Mouse (Mus musculus) brain, adult 2 months (tissue): ENCODE measurements around the gene Paics.
"Not testable (repeated sequence)": the region's sequence is repeated elsewhere in the genome, so short reads cannot be mapped to it uniquely, and the experiment has no call there.

ENCODE experiments used
- DNase-seq: peaks from one replicate; pipeline ENCODE4 v3.0.0; 2011; ENCODE audit warnings: low read depth, low spot score

Gene Paics

DNA sequence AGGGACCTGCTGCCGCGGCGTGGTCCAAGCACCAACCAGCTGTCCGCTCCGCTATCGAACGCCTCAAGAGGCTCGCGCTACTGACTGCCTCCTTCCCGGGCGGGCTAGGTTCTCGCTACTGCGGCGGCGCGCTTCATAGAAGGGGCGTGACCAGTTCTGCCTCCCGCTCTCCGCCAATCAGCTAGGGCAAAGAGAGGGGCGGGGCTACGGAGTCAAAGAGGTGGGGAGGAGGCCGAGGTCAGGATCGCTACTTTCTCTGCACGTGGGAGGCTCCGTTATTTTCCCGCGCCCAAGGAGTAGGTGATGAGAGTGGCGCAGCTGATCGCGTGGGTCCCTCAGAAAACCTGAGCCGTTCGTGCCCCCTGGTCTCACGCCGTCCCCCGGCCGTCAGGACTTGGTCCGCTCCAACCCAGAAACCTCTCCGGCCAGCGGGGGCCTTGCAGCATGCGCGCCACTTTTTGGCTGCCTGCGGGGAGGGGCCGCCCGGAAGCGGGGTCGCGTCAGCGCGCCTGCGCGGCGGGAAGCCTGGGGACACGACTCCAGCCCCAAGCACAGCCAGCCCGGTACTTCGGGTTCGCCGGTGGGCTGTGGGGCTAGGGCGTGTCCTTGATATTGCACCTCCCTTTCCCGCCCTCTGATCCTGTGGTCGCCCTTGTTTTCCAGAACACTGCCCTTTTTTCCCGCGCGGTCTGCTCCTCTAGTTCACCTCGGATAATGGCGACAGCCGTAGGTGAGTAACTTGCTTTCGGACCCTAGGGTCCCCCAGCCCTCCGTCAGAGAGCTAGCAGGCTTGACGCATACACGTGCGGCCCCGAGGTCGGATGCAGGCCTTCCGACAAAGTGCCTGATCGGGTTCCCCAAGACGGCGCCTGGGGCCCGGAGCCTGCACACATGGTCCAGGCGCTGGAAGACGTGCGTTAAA lies at the start of gene Paics, which contains the start of gene Ppat:
TSS of gene Paics (plus strand) at position 202 of the 922 bp plus-strand sequence.
TSS of gene Ppat (minus strand) at position 473 of the 922 bp plus-strand sequence.
- DNase-seq: peak; percentile 99

DNA sequence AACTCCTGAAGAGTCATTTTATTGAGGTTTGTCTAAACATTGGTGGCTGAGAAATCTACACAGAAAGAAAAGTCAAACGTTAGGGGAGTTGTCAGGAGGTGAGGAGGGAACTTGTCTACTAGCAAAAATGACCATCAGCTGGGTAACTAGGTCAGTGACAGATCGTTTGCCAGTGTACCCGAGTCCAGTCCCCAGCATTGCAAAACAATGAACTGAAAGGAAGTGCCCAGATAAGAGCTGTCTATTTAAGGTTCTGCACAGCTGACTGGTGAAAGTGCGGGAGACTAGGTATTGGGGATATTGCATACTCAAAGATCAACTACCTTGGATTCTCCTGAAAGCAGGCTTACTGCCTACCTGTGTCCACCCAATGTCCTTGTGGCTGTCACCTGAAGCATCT lies 49.0 kb upstream of the Paics start:
- no peak for DNase-seq

DNA sequence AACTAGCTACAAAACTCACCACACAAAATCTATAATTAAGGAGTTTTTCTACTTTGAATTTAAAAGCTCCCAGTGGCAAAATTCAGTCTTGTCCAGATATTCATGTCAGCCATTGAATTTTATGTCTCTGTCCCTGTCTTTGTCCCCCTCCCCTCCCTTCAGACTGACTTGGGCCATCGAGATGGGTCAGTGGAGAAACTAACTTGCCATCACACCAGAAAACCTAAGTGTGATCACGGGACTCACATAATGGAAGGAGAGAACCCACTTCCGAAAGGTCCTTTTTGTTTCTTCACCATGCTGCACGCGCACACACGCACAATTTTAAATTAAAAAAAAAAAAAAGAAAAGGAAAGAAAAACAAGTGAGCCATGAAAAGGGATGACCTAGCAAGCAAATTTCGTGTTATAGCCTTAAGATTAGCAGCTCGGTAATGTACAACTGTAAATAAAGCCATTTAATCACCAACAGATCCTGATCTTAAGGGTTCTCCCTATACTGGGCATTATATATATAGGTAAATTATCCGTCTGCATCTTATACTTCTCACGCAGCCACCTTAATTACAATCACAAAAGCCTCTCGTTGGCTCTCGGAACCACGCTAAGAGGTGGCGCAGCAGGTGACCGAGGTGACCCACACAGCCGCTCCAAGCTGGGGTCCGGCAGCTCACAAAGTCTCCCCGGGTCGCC lies 46.2 kb upstream of the Paics start:
- no peak for DNase-seq

- peak; percentile 98 for DNase-seq
Measured at GRCm38 (mm10) chr5:76905405-76906154, 45.5 kb upstream of the Paics start, which contains the start of gene Aasdh. Gene Aasdh (minus strand): TSS chr5:76905514.

DNA sequence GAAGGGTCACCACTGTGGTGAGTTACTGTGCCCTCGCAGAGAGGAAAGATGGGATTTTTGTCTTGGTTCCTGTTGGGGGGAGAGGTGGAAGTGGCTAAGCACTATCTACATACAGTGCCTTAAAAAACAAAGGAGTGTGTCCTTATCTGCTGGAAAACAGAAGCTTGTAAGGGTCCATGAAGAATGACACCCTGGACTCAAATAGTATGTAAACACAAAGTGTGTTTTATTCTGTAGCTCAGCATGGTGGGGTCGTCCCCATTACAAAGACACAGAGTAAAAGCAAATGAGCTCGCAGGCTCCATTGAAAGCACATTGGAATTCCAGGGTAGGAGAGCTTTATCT lies 45.0 kb upstream of the Paics start:
- no peak for DNase-seq

GRCm38 (mm10) chr5:76910807-76911206 lies 40.3 kb upstream of the Paics start:
- no peak for DNase-seq

GRCm38 (mm10) chr5:76912522-76912921 lies 38.6 kb upstream of the Paics start:
- DNase-seq: not testable (repeated sequence)

DNA sequence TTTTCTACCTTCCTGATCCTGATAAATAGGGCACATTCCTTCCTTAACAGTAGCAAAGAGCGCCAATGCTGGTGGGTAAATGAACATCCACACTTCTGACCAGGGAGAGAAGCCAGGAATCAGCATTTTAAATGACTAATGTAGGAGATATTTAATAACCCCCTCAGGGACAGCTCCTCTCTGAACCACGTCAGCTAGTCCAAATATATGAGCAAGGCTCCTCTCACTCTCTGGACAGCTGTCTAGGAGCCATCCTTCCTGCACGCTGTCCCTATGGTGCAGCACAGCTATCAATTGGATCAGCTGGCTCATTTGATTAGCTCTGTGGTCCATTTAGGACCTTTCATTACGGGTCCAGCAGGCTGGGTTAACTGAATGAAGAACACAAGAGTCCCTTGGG lies 28.3 kb upstream of the Paics start:
- DNase-seq: no peak

DNA sequence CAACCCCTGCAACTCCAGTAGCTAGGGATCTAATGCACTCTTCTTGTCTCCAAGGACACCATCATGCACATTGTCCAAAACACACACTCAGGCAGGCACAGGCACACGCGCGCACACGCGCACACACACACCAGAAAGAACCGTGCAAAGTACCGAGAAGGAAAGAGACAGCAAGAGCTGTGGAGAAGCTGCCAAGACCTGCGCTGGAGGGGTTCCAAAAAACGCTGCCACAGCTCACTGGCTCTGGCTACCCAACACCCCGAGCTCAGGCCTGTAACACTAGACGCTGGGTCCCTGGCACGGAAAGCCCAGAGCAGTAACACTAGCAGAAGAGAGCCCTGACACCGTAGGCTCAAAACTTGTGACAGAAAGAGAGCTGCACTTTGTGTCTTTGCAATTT lies 27.7 kb upstream of the Paics start:
- peak; percentile 74 for DNase-seq

GRCm38 (mm10) chr5:76924296-76924695 lies 26.8 kb upstream of the Paics start:
- no peak for DNase-seq

DNA sequence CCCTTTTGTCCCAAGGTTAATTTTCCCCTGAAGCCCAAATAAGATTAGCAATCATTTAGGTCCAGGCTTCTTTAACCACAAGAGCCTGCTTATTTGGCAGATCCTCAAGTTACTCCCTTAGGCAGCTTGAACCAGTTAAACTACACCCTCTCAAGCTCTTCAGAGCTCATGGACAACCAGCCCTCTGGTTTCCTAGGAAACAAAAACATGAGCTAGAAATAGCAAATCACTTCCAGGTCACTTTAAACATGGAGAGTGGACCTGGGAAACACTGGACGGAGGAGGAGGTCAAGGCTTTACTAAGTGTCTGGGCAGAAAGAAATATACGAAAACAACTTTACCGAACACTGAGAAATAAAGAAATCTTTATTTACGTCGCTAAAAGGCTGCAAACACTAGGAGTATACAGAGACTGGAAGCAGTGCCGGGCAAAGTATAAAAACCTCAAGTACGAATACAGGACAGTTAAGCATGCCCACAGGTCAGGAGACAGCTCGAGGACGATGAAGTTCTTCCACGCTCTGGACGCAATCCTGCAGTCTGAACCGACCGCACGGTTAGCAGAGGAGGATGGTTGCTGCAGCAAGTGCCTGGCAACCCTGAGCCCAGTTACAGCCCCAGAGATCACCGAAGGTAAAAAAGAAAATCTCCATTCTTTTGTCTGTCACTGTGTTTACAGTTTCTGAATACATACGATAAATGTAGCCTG lies 22.8 kb upstream of the Paics start:
- peak; percentile 82 for DNase-seq

- DNase-seq: no peak
Measured at GRCm38 (mm10) chr5:76929180-76929877, 21.8 kb upstream of the Paics start.

DNA sequence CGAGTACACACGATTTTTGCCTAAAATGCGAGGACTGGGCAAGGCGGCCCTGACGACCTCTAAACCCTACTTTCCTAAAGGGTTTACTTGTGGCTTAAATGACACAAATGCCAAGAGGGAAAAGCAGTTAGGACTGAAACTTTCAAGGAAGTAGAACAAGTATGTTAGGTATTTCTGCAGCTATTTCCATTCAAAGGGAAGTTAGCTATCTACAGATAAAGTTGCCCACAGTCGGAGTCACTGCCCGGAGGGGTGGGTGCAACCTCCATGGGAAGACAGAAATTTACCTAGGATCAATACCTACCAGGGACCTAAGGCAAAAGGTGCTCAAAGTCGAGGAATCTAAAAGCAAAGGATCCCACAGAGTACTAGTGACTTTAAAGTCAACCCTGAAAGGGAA lies 11.4 kb upstream of the Paics start:
- DNase-seq: no peak

DNA sequence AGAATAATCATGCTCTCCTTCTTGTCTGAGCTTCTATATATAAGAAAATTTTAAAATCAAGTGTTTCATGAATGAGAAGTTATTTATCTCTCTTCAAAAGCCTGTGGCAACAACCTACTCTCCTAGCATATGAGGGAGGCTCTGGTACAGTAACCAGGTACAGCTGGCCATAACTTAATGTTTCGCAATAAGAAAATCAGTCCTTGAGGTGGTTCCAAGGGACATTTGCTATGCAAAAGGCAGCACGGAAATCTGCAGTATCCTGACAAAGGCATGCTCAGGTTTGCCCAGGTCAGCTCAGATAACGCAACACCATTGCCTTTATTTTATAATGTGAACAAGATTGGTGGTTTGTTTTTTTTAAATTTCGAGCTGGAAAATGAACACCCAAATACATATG lies 9.1 kb upstream of the Paics start:
- DNase-seq: no peak

DNA sequence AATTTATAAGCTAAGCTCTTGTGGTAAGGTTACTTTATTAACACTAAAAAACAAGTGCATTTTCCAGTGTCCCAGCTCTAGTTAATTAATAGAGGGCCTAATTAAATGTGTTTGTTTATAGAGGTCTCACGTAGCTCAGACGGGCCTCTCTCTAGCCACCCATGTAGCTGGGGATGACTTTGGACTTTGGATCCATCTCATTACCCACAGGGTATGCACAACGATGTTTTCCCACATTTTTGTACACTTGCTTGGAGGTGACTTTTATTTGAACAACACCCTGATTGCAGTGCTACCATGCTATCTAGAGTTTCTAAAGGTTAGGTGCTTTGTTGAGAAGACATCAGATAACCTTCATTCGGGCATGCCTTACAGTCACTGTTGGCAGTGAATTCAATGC lies 8.6 kb upstream of the Paics start:
- no peak for DNase-seq

DNA sequence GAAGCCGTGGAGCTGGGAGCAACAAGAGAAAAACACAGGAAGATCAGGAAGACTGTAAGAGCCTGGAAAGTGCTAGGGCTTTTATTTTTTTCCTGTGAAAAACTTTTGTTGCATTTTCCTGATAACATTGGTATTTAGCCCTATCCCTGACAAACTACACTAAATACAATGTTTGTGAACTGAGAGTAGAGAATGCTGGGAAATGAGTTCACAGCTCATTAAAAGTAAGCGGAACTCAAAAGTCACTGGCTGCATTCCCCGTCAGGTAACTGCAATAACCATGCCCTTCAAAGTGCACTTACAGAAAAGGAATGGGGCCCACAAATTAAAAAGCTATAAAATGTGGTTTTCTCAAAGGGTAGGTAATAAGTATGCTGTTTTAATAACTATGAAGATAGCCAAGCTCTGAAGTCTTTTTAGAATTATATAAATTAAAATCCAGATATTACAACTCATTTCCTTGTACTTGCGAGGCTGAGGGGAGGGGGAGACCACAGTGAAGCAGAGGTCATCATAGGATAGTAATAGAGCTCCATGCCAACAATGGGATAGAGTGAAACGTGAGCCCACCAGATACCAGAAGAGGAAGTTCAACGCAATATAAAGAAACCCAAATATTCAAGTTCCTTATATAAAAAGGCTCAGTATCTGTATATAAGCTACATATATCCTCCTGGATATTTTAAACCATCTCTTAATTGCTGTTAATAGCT lies 6.0 kb upstream of the Paics start:
- DNase-seq: no peak

DNA sequence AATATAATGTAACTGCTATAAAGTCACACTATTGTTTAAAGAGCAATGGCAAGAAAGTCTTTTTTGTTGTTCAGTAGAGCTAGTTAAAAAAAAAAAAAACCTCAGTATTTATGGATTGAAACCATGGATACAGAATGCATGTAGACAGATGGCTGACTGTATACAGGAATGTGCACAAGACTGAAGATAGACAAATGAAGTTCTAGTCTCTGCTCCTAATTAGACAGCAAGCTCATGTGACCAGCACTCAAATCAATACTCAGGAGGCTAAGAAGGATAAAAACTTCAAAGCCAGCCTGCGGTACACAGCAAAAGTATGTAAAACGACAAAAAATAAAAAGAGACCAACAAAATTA lies 5.5 kb upstream of the Paics start:
- no peak for DNase-seq

DNA sequence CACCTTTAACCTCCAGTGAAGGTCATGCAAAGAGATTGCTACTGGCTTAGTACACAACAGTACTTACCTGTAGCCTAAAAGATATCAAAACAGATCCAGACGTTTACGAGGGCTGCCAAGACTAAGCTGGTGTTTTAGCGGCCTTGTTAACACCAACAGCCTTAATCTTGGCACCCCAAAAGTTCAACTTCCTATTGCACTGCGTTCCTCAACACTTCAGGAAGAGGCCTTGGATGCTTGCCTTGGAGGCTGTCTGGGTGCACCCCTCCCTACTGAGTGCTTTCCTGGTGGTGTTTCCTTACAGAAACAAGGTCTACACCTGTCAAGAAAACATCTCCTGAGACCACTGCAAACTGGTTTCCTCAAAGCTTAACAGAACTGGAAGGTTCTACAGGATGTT lies 4.0 kb upstream of the Paics start:
- no peak for DNase-seq

DNA sequence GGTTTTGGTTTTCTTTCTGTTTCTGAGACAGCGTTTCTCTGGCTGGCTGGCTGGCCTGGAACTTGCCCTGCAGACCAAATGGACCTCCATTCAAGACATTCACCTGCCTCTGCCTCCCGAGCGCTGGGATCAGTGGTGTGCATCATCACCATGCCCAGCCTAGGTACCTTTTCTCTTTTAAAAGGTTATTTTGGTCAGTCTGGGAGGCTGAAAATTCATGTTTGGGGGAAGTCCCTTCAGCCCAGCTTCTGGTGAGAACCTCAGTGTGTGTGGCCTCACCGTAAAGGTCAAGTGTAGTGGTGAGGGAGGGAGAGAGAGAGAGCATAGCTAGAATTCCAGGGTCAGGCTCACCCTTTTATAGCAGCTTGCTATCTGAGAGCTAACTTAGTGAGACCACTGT lies 3.3 kb upstream of the Paics start:
- no peak for DNase-seq

- DNase-seq: no peak
Measured at GRCm38 (mm10) chr5:76950343-76951105, 583 bp upstream of the Paics start.
